Mouse (Mus musculus) MEL (cell line): ENCODE data around the gene Tank. TPM values are rescaled to one million over a fixed set of nuclear protein-coding genes. Genes with fewer than 3 reads are reported as not detected.

Experiments
- DNase-seq: peaks from one replicate; pipeline ENCODE4 v3.0.0; 2011; ENCODE audit warnings: low read depth, low spot score
- H3K27ac ChIP-seq: 2 replicates; pipeline ENCODE4 v1.5.1; 2012; ENCODE audit warnings: low read depth, mild to moderate bottlenecking, control low read depth, low read length, moderate library complexity; ENCODE audit not compliant: control insufficient read depth
- H3K27me3 ChIP-seq, 2 experiments: fragments of 150-350 bp in 1 of 2; sonication (generic) in 1 of 2; 2 replicates each; pipeline ENCODE4 v1.6.1; 2012; ENCODE audit warnings: low read length in 2 of 2, mild to moderate bottlenecking in 2 of 2, improper control_type of control experiment in 1 of 2, moderate library complexity in 1 of 2; ENCODE audit not compliant: insufficient read depth in 2 of 2, control insufficient read depth in 1 of 2
- H3K36me3 ChIP-seq, 2 experiments: 2 replicates each; pipeline ENCODE4 v1.6.1; 2012 to 2014; ENCODE audit warnings: low read length in 2 of 2, improper control_type of control experiment in 1 of 2, inconsistent platforms in 1 of 2, mild to moderate bottlenecking in 1 of 2; ENCODE audit not compliant: insufficient read depth in 2 of 2, control insufficient read depth in 1 of 2
- H3K4me1 ChIP-seq, 2 experiments: fragments of 150-350 bp in 1 of 2; sonication (generic) in 1 of 2; 2 replicates each; pipeline ENCODE4 v1.6.1; 2012; ENCODE audit warnings: low read length in 2 of 2, improper control_type of control experiment in 1 of 2, mild to moderate bottlenecking in 1 of 2; ENCODE audit not compliant: insufficient read depth in 2 of 2, control insufficient read depth in 1 of 2
- H3K4me3 ChIP-seq, 2 experiments: fragments of 150-350 bp in 1 of 2; sonication (generic) in 1 of 2; 2 replicates each; pipeline ENCODE4 v1.5.1; 2012; ENCODE audit warnings: low read depth in 2 of 2, low read length in 2 of 2, mild to moderate bottlenecking in 2 of 2, moderate library complexity in 2 of 2, control low read depth in 1 of 2, improper control_type of control experiment in 1 of 2; ENCODE audit not compliant: control insufficient read depth in 1 of 2, insufficient read depth in 1 of 2
- H3K79me2 ChIP-seq: 2 replicates; pipeline ENCODE4 v1.6.1; 2012; ENCODE audit warnings: mild to moderate bottlenecking, low read length, moderate library complexity; ENCODE audit not compliant: control insufficient read depth, poor library complexity, insufficient read depth
- H3K9ac ChIP-seq: 2 replicates; pipeline ENCODE4 v1.6.1; 2012; ENCODE audit warnings: low read depth, mild to moderate bottlenecking, control low read depth, low read length, moderate library complexity; ENCODE audit not compliant: control insufficient read depth, poor library complexity, severe bottlenecking
- H3K9me3 ChIP-seq: fragments of 150-350 bp; sonication (generic); replicated peaks from 2 replicates; pipeline ENCODE4 v1.6.1; 2012; ENCODE audit warnings: mild to moderate bottlenecking, low read length, improper control_type of control experiment, moderate library complexity; ENCODE audit not compliant: insufficient read depth
- BHLHE40 ChIP-seq: IDR thresholded peaks from 2 replicates; pipeline ENCODE4 v1.6.1; 2012; ENCODE audit warnings: low read depth, mild to moderate bottlenecking, inconsistent platforms, low read length, improper control_type of control experiment, borderline replicate concordance
- CHD1 ChIP-seq: IDR thresholded peaks from 2 replicates; pipeline ENCODE4 v1.6.1; 2012; ENCODE audit warnings: low read depth, mild to moderate bottlenecking, inconsistent platforms, low read length, improper control_type of control experiment
- ELF1 ChIP-seq: IDR thresholded peaks from 2 replicates; pipeline ENCODE4 v1.6.1; 2014; ENCODE audit warnings: low read depth, mild to moderate bottlenecking, inconsistent platforms, low read length, improper control_type of control experiment, moderate library complexity
- EP300 ChIP-seq, 2 experiments: IDR thresholded peaks; 2 replicates each; pipeline ENCODE4 v1.6.1; 2011; ENCODE audit warnings: improper control_type of control experiment in 2 of 2, low read length in 2 of 2, low read depth in 1 of 2, mild to moderate bottlenecking in 1 of 2
- ETS1 ChIP-seq: IDR thresholded peaks from 2 replicates; pipeline ENCODE4 v1.6.1; 2012; ENCODE audit warnings: low read depth, mild to moderate bottlenecking, inconsistent platforms, low read length, improper control_type of control experiment, moderate library complexity
- MAFK ChIP-seq: IDR thresholded peaks from 2 replicates; pipeline ENCODE4 v1.6.1; 2011; ENCODE audit warnings: low read depth, mild to moderate bottlenecking, low read length, improper control_type of control experiment, borderline replicate concordance
- MAX ChIP-seq: IDR thresholded peaks from 2 replicates; pipeline ENCODE4 v1.6.1; 2011; ENCODE audit warnings: low read length, improper control_type of control experiment
- MAZ ChIP-seq: IDR thresholded peaks from 2 replicates; pipeline ENCODE4 v1.6.1; 2012; ENCODE audit warnings: low read depth, mild to moderate bottlenecking, inconsistent platforms, low read length, improper control_type of control experiment
- MYC ChIP-seq: IDR thresholded peaks from 2 replicates; pipeline ENCODE4 v1.6.1; 2011; ENCODE audit warnings: low read depth, mild to moderate bottlenecking, low read length, improper control_type of control experiment, moderate library complexity
- POLR2A ChIP-seq, 2 experiments: IDR thresholded peaks; 2 replicates each; pipeline ENCODE4 v1.6.1; 2011 to 2012; ENCODE audit warnings: low read length in 2 of 2, mild to moderate bottlenecking in 2 of 2, control low read depth in 1 of 2, improper control_type of control experiment in 1 of 2, low read depth in 1 of 2, moderate library complexity in 1 of 2; ENCODE audit not compliant: control insufficient read depth in 1 of 2, insufficient read depth in 1 of 2, poor library complexity in 1 of 2
- POLR2AphosphoS2 ChIP-seq: IDR thresholded peaks from 2 replicates; pipeline ENCODE4 v1.6.1; 2011; ENCODE audit warnings: low read length, improper control_type of control experiment
- RCOR1 ChIP-seq: IDR thresholded peaks from 2 replicates; pipeline ENCODE4 v1.6.1; 2012; ENCODE audit warnings: low read depth, mild to moderate bottlenecking, inconsistent platforms, low read length, improper control_type of control experiment
- SMC3 ChIP-seq: IDR thresholded peaks from 2 replicates; pipeline ENCODE4 v1.6.1; 2011; ENCODE audit warnings: low read depth, low read length, improper control_type of control experiment
- TAL1 ChIP-seq: IDR thresholded peaks from 2 replicates; pipeline ENCODE4 v1.6.1; 2012; ENCODE audit warnings: mild to moderate bottlenecking, inconsistent platforms, low read length, moderate library complexity, mixed read lengths
- TBP ChIP-seq: IDR thresholded peaks from 2 replicates; pipeline ENCODE4 v1.8.0; 2011; ENCODE audit warnings: low read depth, low read length, improper control_type of control experiment
- TCF12 ChIP-seq: IDR thresholded peaks from 2 replicates; pipeline ENCODE4 v1.6.1; 2014; ENCODE audit warnings: low read depth, mild to moderate bottlenecking, inconsistent platforms, low read length, improper control_type of control experiment, moderate library complexity
- UBTF ChIP-seq: IDR thresholded peaks from 2 replicates; pipeline ENCODE4 v1.6.1; 2012; ENCODE audit warnings: low read depth, mild to moderate bottlenecking, inconsistent platforms, low read length, improper control_type of control experiment, moderate library complexity, borderline replicate concordance; ENCODE audit not compliant: insufficient read depth
- USF2 ChIP-seq, 2 experiments: IDR thresholded peaks; 2 replicates each; pipeline ENCODE4 v1.6.1; 2011 to 2012; ENCODE audit warnings: improper control_type of control experiment in 2 of 2, low read length in 2 of 2, borderline replicate concordance in 1 of 2, inconsistent platforms in 1 of 2, low read depth in 1 of 2, mild to moderate bottlenecking in 1 of 2; ENCODE audit not compliant: insufficient read depth in 1 of 2
- ZMIZ1 ChIP-seq: IDR thresholded peaks from 2 replicates; pipeline ENCODE4 v1.6.1; 2012; ENCODE audit warnings: low read depth, mild to moderate bottlenecking, inconsistent platforms, low read length, improper control_type of control experiment, moderate library complexity
- ZNF384 ChIP-seq: IDR thresholded peaks from 2 replicates; pipeline ENCODE4 v1.6.1; 2012; ENCODE audit warnings: low read depth, mild to moderate bottlenecking, inconsistent platforms, low read length, improper control_type of control experiment
- polyA plus RNA-seq, 2 experiments: library from polyadenylated mRNA; stranded (reverse) in 1 of 2; unstranded in 1 of 2; fragments of >175 nt in 1 of 2; fragments of >200 nt in 1 of 2; gene quantifications; 2 replicates each; pipeline versions ENCODE4 v1.2.1 to v1.2.4; 2012; ENCODE audit warnings: low replicate concordance in 2 of 2, low read depth in 1 of 2; ENCODE audit not compliant: insufficient read length in 2 of 2, insufficient read depth in 1 of 2, missing spikeins in 1 of 2
- total RNA-seq: library from RNA; depleted of rRNA; stranded (reverse); fragments of 300-350 nt; gene quantifications from 2 replicates; pipeline ENCODE4 v1.2.3, GENCODE M21; 2012

Gene Tank
- total and polyA plus RNA-seq, 3 experiments: 27.0 to 96.7 (median 27.4) TPM

DNA sequence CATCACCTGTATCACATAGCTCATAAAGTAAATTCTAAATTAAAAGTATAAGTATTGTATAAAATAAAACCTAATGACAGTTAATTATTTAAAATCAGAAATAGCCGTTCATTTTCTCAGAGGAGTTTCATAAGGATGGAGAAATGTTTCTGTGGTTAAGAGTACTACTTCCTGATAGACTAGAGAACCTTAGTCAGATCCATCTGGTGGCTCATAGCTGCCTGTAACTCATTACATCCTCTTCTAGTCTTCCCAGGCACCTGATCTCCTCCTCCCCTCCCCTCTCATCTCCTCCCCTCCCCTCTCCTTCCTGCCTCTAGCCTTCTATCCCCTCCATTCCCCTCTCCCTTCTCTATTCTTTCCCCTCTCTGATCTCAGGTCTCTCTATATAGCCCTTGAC lies 103.2 kb downstream of the Tank start:
- H3K4me3 ChIP-seq: no peak overlapping the region
- TF ChIP-seq MYC (no peak), UBTF (no peak), RCOR1 (no peak), POLR2A (IDR thresholded peaks at IDR 0.05; ENCODE audit: control insufficient read depth in 1 of 2, insufficient read depth in 1 of 2, low read depth in 1 of 2, low read length in 2 of 2, poor library complexity in 1 of 2) (no peak), ELF1 (no peak), SMC3 (no peak), MAZ (no peak), USF2 (IDR thresholded peaks at IDR 0.05; ENCODE audit: borderline replicate concordance in 1 of 2, insufficient read depth in 1 of 2, low read depth in 1 of 2, low read length in 2 of 2) (no peak)
- no peak overlapping the region for H3K9ac ChIP-seq
- H3K27me3 ChIP-seq: 0 out of 4 replicates have a peak, but pooled peaks cover 0 to 1% of the 10 kb centered on the region in 2 experiments
- DNase-seq: no peak
- H3K79me2 ChIP-seq: no peaks in the 10 kb centered on the region
- H3K36me3 ChIP-seq: no peaks in the 10 kb centered on the region; a peak in 1 of 4 replicates
- H3K27ac ChIP-seq: no peak overlapping the region
- H3K4me1 ChIP-seq: peaks cover 0 to under 1% of the 10 kb centered on the region in 2 experiments; a peak in 1 of 4 replicates
- no peaks in the 10 kb centered on the region for H3K9me3 ChIP-seq

DNA sequence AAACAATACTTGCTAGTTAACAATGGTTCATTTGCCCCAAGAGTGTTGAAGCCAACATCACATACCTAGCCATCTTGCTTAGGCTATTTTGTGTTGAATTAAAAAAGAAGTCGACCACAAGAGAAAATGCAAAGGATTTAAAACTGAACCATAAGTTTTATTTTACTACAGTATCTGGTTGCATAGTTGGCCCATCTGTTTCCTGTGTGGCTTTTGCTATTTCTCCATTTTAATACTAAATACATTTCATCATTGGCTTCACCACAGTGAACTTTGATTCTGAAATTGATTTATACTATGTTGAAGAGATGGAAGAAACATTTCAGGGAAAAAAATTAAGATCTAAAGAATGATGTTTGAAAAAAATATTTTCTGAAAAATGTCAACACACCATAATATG lies 108.1 kb downstream of the Tank start:
- Histone ChIP-seq H3K79me2 (no peaks in the 10 kb centered on the region), H3K27ac (no peak overlapping the region), H3K9ac (no peak overlapping the region), H3K36me3 (no peaks in the 10 kb centered on the region; a peak in 2 of 4 replicates), H3K4me1 (peaks cover 0 to 5% of the 10 kb centered on the region in 2 experiments; a peak in 1 of 4 replicates), H3K27me3 (no peaks in the 10 kb centered on the region), H3K9me3 (no peaks in the 10 kb centered on the region), H3K4me3 (no peak overlapping the region)
- TF ChIP-seq ETS1 (0 out of 2 replicates have a peak, but pooled peaks have one; percentile 26), RCOR1 (peak; percentile 57; the same call in 1 of the 2 replicates), EP300 (IDR thresholded peaks at IDR 0.05; ENCODE audit: low read depth in 1 of 2, low read length in 2 of 2) (peak in 1 of 2 experiments; percentile 27; a peak in 1 of 4 replicates), TCF12 (peak; percentile 30; the same call in 1 of the 2 replicates), MAFK (no peak), ELF1 (no peak), TAL1 (peak; percentile 11; the same call in 1 of the 2 replicates)
- DNase-seq: peak; percentile 29

DNA sequence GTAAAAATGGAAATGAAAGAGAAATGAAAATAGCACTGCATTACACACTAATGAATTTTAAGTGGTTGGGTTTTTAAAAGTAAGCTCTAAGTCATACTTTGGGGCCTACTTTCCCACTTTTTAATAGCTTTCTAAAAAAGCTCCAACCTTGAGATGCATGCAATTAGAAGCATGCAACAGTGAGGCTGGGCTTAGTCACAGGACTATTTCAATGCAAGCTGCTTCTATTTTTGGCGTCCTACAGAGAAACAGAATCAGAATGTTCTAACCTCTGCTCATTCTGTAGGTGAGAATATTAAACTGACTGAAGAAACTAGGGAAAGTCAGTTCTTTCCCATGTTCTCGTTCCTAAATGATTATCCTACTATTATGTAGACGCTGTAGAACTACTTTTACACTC lies 110.7 kb downstream of the Tank start:
- no peaks in the 10 kb centered on the region for H3K27me3 ChIP-seq
- H3K9ac ChIP-seq: no peak overlapping the region
- TF ChIP-seq TAL1 (no peak), MYC (no peak), BHLHE40 (no peak), MAX (no peak), ZMIZ1 (no peak), MAZ (no peak), ZNF384 (no peak), RCOR1 (no peak), CHD1 (no peak), ETS1 (no peak), USF2 (IDR thresholded peaks at IDR 0.05; ENCODE audit: borderline replicate concordance in 1 of 2, insufficient read depth in 1 of 2, low read depth in 1 of 2, low read length in 2 of 2) (no peak), TCF12 (no peak), TBP (no peak), POLR2AphosphoS2 (no peak), POLR2A (IDR thresholded peaks at IDR 0.05; ENCODE audit: control insufficient read depth in 1 of 2, insufficient read depth in 1 of 2, low read depth in 1 of 2, low read length in 2 of 2, poor library complexity in 1 of 2) (no peak), SMC3 (no peak)
- no peaks in the 10 kb centered on the region; a peak in 2 of 4 replicates for H3K36me3 ChIP-seq
- H3K9me3 ChIP-seq: no peaks in the 10 kb centered on the region
- H3K4me1 ChIP-seq: peaks cover 0 to 5% of the 10 kb centered on the region in 2 experiments; a peak in 1 of 4 replicates
- H3K27ac ChIP-seq: no peak overlapping the region
- H3K79me2 ChIP-seq: no peaks in the 10 kb centered on the region
- no peak for DNase-seq
- H3K4me3 ChIP-seq: no peak overlapping the region
